Mouse (Mus musculus) limb, embryonic 14.5 days (tissue): ENCODE results near the gene Capn1. TPM values are rescaled to one million over a fixed set of nuclear protein-coding genes. Genes with fewer than 3 reads are reported as not detected.

Experiments
- ATAC-seq: fragments of 200-750 bp; cut with Nextera tagmentation; 2 replicates; pipeline ENCODE4 v1.8.0; 2017; ENCODE audit warnings: low read depth, moderate number of reproducible peaks, moderate TSS enrichment; ENCODE audit not compliant: low FRiP score
- DNase-seq: peaks from one replicate; pipeline ENCODE4 v3.0.0-alpha.2; 2015; ENCODE audit warnings: low spot score
- H3K27ac ChIP-seq: fragments of 300-500 bp; sonication (generic); replicated peaks from 2 replicates; pipeline ENCODE4 v1.5.1; 2014; ENCODE audit warnings: low read depth, mild to moderate bottlenecking, low read length, moderate library complexity, mixed read lengths
- H3K27me3 ChIP-seq: fragments of 300-500 bp; sonication (generic); 2 replicates; pipeline ENCODE4 v1.6.1; 2014; ENCODE audit warnings: low read length, mixed read lengths; ENCODE audit not compliant: control insufficient read depth, insufficient read depth
- H3K36me3 ChIP-seq: fragments of 300-500 bp; sonication (generic); 2 replicates; pipeline ENCODE4 v1.6.1; 2014; ENCODE audit warnings: mild to moderate bottlenecking, low read length, moderate library complexity, mixed read lengths; ENCODE audit not compliant: control insufficient read depth, insufficient read depth
- H3K4me1 ChIP-seq: fragments of 300-500 bp; sonication (generic); 2 replicates; pipeline ENCODE4 v1.6.1; 2014; ENCODE audit warnings: antibody characterized with exemption, low read length, mixed read lengths; ENCODE audit not compliant: control insufficient read depth, insufficient read depth
- H3K4me2 ChIP-seq: fragments of 300-500 bp; sonication (generic); replicated peaks from 2 replicates; pipeline ENCODE4 v1.6.1; 2014; ENCODE audit warnings: low read depth, mild to moderate bottlenecking, low read length, moderate library complexity; ENCODE audit not compliant: severe bottlenecking
- H3K4me3 ChIP-seq: fragments of 300-500 bp; sonication (generic); replicated peaks from 2 replicates; pipeline ENCODE4 v1.5.1; 2014; ENCODE audit warnings: low read length
- H3K9ac ChIP-seq: fragments of 300-500 bp; sonication (generic); 2 replicates; pipeline ENCODE4 v1.6.1; 2014; ENCODE audit warnings: mild to moderate bottlenecking, low read depth, low read length, moderate library complexity; ENCODE audit not compliant: severe bottlenecking
- H3K9me3 ChIP-seq: fragments of 300-500 bp; sonication (generic); 2 replicates; pipeline ENCODE4 v1.6.1; 2016; ENCODE audit warnings: low read length; ENCODE audit not compliant: control insufficient read depth
- POLR2A ChIP-seq: fragments of 200-500 bp; IDR thresholded peaks from 2 replicates; pipeline ENCODE4 v1.8.0; 2012; ENCODE audit warnings: inconsistent platforms, mild to moderate bottlenecking, moderate library complexity, borderline replicate concordance; ENCODE audit not compliant: insufficient read depth, insufficient read length; ENCODE audit errors: extremely low read depth
- WGBS: fragments of 180-500 bp; shearing (Covaris S2); extraction: QIAGEN DNeasy Blood & Tissue Kit; methylation state at CpG from one replicate; pipeline ENCODE4 v1.1.7; 2014; 5-methylcytosine and 5-hydroxymethylcytosine counted together
- polyA plus RNA-seq, 2 experiments: library from polyadenylated mRNA; depleted of rRNA in 1 of 2; stranded (reverse) in 1 of 2; unstranded in 1 of 2; fragments of >200 nt; fragmentation: Nextera tagmentation in 1 of 2; extraction: Ambion mirVana in 1 of 2; gene quantifications; 2 replicates each; pipeline versions ENCODE4 v1.2.1 to v1.2.3; 2012 to 2014

Capn1 gene
- polyA plus RNA-seq, 2 experiments, result 19.7 to 29.0 TPM

GRCm38 (mm10) chr19:6058966-6059365 lies 43.3 kb upstream of the Capn1 start:
- Histone ChIP-seq H3K27me3 (no peaks in the 10 kb centered on the region), H3K4me2 (peak overlapping the region; percentile 80), H3K36me3 (peaks cover 33% of the 10 kb centered on the region), H3K9ac (peak overlapping the region; percentile 16; the same call in 1 of the 2 replicates), H3K9me3 (no peaks in the 10 kb centered on the region), H3K4me1 (peaks cover 22% of the 10 kb centered on the region), H3K4me3 (peak overlapping the region; percentile 89), H3K27ac (no peak overlapping the region)
- DNase-seq (no peak), ATAC-seq (no peak)
- 82% methylated on average over 5 of the region's 5 CpGs for WGBS
- no peak for TF ChIP-seq POLR2A

- H3K27ac ChIP-seq, result no peak overlapping the region
- H3K4me3 ChIP-seq, result peak overlapping the region; percentile 89
- H3K4me1 ChIP-seq, result peaks cover 22% of the 10 kb centered on the region
- ATAC-seq (no peak), DNase-seq (no peak)
- no peak for TF ChIP-seq POLR2A
- no peaks in the 10 kb centered on the region for H3K27me3 ChIP-seq
- peak overlapping the region; percentile 76 for H3K9ac ChIP-seq
- H3K4me2 ChIP-seq, result peak overlapping the region; percentile 80
- WGBS, result 29% methylated on average over 5 of the region's 5 CpGs
- H3K36me3 ChIP-seq, result peaks cover 37% of the 10 kb centered on the region
- no peaks in the 10 kb centered on the region for H3K9me3 ChIP-seq
These were observed 42.8 kb upstream of the Capn1 start for GRCm38 (mm10) chr19:6058513-6058912.

- DNase-seq (peak; percentile 97), ATAC-seq (peak; percentile 88)
- H3K36me3 ChIP-seq, result peaks cover 47% of the 10 kb centered on the region
- H3K9ac ChIP-seq, result peak within 1 kb of the TSS; percentile 76
- H3K4me2 ChIP-seq, result peak within 1 kb of the TSS; percentile 80
- H3K9me3 ChIP-seq, result no peaks in the 10 kb centered on the region
- TF ChIP-seq POLR2A, result peak; percentile 82; the same call in 1 of the 2 replicates
- WGBS, result under 1% methylated on average over 58 of the region's 63 CpGs
- no peaks in the 10 kb centered on the region for H3K27me3 ChIP-seq
- H3K4me3 ChIP-seq, result peak within 1 kb of the TSS; percentile 89
- H3K27ac ChIP-seq, result peak within 1 kb of the TSS; percentile 73
- peaks cover 18% of the 10 kb centered on the region for H3K4me1 ChIP-seq
These were observed 41.8 kb upstream of the Capn1 start, which contains the start of the genes Mrpl49 and Fau for GRCm38 (mm10) chr19:6057313-6058096. Mrpl49 (minus strand) TSS chr19:6057785. Fau (plus strand) TSS chr19:6057844.

GRCm38 (mm10) chr19:6056696-6057095 lies 41.0 kb upstream of the Capn1 start:
- Histone ChIP-seq H3K9ac (peak overlapping the region; percentile 76), H3K4me3 (peak overlapping the region; percentile 89), H3K27ac (no peak overlapping the region), H3K4me2 (peak overlapping the region; percentile 80), H3K4me1 (peaks cover 12% of the 10 kb centered on the region), H3K36me3 (peaks cover 55% of the 10 kb centered on the region), H3K27me3 (no peaks in the 10 kb centered on the region), H3K9me3 (no peaks in the 10 kb centered on the region)
- no peak for TF ChIP-seq POLR2A
- ATAC-seq (no peak), DNase-seq (no peak)
- WGBS, result 64% methylated on average over 4 of the region's 4 CpGs

- H3K4me2 ChIP-seq, result no peak overlapping the region
- TF ChIP-seq POLR2A, result no peak
- no peak overlapping the region for H3K9ac ChIP-seq
- no peaks in the 10 kb centered on the region for H3K9me3 ChIP-seq
- H3K27me3 ChIP-seq, result no peaks in the 10 kb centered on the region
- ATAC-seq, result no peak
- DNase-seq, result no peak
- peaks cover 9% of the 10 kb centered on the region for H3K4me1 ChIP-seq
- H3K4me3 ChIP-seq, result no peak overlapping the region
- WGBS, result 80% methylated on average over 5 of the region's 5 CpGs
- no peak overlapping the region for H3K27ac ChIP-seq
- H3K36me3 ChIP-seq, result peaks cover 68% of the 10 kb centered on the region
These were observed 38.6 kb upstream of the Capn1 start for GRCm38 (mm10) chr19:6054296-6054695.
